Mouse (Mus musculus) thymus, postnatal 10 days (tissue): ENCODE measurements around the gene Spast.
"Not testable (repeated sequence)": the region's sequence is repeated elsewhere in the genome, so short reads cannot be mapped to it uniquely, and the experiment has no call there.

ENCODE experiments used
- DNase-seq, 2 experiments: peaks; one replicate each; pipeline ENCODE4 v3.0.0; 2021; ENCODE audit warnings: low spot score in 2 of 2

Gene Spast

GRCm38 (mm10) chr17:74338937-74339804 lies at the start of gene Spast:
Gene Spast, plus strand, starts transcription at chr17:74338987.
- DNase-seq = peak; percentile 42 to 45

GRCm38 (mm10) chr17:74290198-74290597 lies 48.6 kb upstream of the Spast start:
- no peak for DNase-seq

- DNase-seq = no peak
These were observed 47.9 kb upstream of the Spast start for GRCm38 (mm10) chr17:74290869-74291268.

- no peak for DNase-seq
These were observed 47.0 kb upstream of the Spast start for GRCm38 (mm10) chr17:74291640-74292361.

- DNase-seq = peak; percentile 26 to 35
These were observed 44.9 kb upstream of the Spast start for GRCm38 (mm10) chr17:74293687-74294425.

GRCm38 (mm10) chr17:74294426-74295025 lies 44.3 kb upstream of the Spast start:
- DNase-seq = peak; percentile 66 to 72

- DNase-seq = peak; percentile 80 to 81
These were observed 43.5 kb upstream of the Spast start, which contains the start of gene Memo1 for GRCm38 (mm10) chr17:74295026-74295970. Gene Memo1, minus strand, starts transcription at chr17:74295521.

GRCm38 (mm10) chr17:74296076-74296823 lies 42.5 kb upstream of the Spast start:
- no peak for DNase-seq

GRCm38 (mm10) chr17:74296991-74297390 lies 41.8 kb upstream of the Spast start:
- DNase-seq = not testable (repeated sequence)

GRCm38 (mm10) chr17:74300089-74300488 lies 38.7 kb upstream of the Spast start:
- no peak for DNase-seq

- DNase-seq = no peak
These were observed 34.7 kb upstream of the Spast start for GRCm38 (mm10) chr17:74304060-74304459.

GRCm38 (mm10) chr17:74305616-74306015 lies 33.2 kb upstream of the Spast start:
- DNase-seq = no peak

- no peak for DNase-seq
These were observed 32.8 kb upstream of the Spast start for GRCm38 (mm10) chr17:74306021-74306420.

GRCm38 (mm10) chr17:74315445-74316308 lies 23.1 kb upstream of the Spast start:
- DNase-seq = peak in 1 of 2 experiments; percentile 39

GRCm38 (mm10) chr17:74316309-74316863 lies 22.4 kb upstream of the Spast start:
- DNase-seq = peak; percentile 81

- DNase-seq = no peak
These were observed 20.1 kb upstream of the Spast start for GRCm38 (mm10) chr17:74318721-74319120.

- DNase-seq = peak in 1 of 2 experiments; percentile 24
These were observed 16.3 kb upstream of the Spast start for GRCm38 (mm10) chr17:74322400-74323054.

- no peak for DNase-seq
These were observed 14.9 kb upstream of the Spast start, which contains the start of gene Dpy30 for GRCm38 (mm10) chr17:74323844-74324243. Gene Dpy30, minus strand, starts transcription at chr17:74323944.
